Mouse (Mus musculus): Measurements from ENCODE around the gene Nr2e1. TPM values are rescaled to one million over a fixed set of nuclear protein-coding genes. Genes with fewer than 3 reads are reported as not detected.

Gene Nr2e1
- total and polyA plus RNA-seq, 2 experiments from 2014 or later: 6.2 to 10.2 TPM

GRCm38 (mm10) chr10:42614766-42615165, 31.3 kb upstream of the Nr2e1 start:
- H3K9me3 ChIP-seq (ENCODE audit: low read length): no peaks in the 10 kb centered on the region
- ATAC-seq (no peak), DNase-seq (no peak)
- no peaks in the 10 kb centered on the region for H3K36me3 ChIP-seq (ENCODE audit: insufficient read depth)
- WGBS: 42% methylated on average over 9 of the region's 9 CpGs
- H3K4me2 ChIP-seq (ENCODE audit: low read depth): no peak overlapping the region
- H3K4me3 ChIP-seq (ENCODE audit: low read depth, low read length): no peak overlapping the region
- no peak overlapping the region for H3K9ac ChIP-seq
- H3K27me3 ChIP-seq (ENCODE audit: insufficient read depth, low read length): peaks cover 4% of the 10 kb centered on the region
- TF ChIP-seq CTCF (IDR thresholded peaks at IDR 0.05; ENCODE audit: low read depth): no peak
- H3K27ac ChIP-seq (ENCODE audit: low read depth, low read length): no peak overlapping the region
- no peaks in the 10 kb centered on the region for H3K4me1 ChIP-seq (ENCODE audit: insufficient read depth)

- peak; percentile 57 for DNase-seq
Observed at GRCm38 (mm10) chr10:42613639-42614381, 30.4 kb upstream of the Nr2e1 start.

GRCm38 (mm10) chr10:42613075-42613474, 29.6 kb upstream of the Nr2e1 start:
- Histone ChIP-seq H3K4me3 (ENCODE audit: low read depth, low read length) (no peak overlapping the region), H3K27me3 (ENCODE audit: insufficient read depth, low read length) (peaks cover 4% of the 10 kb centered on the region), H3K36me3 (ENCODE audit: insufficient read depth) (no peaks in the 10 kb centered on the region), H3K4me2 (ENCODE audit: low read depth) (peak overlapping the region; percentile 83), H3K9ac (no peak overlapping the region), H3K4me1 (ENCODE audit: insufficient read depth) (no peaks in the 10 kb centered on the region), H3K27ac (ENCODE audit: low read depth, low read length) (no peak overlapping the region), H3K9me3 (ENCODE audit: low read length) (no peaks in the 10 kb centered on the region)
- 11% methylated on average over 12 of the region's 12 CpGs for WGBS
- DNase-seq (peak; percentile 17), ATAC-seq (no peak)
- no peak for TF ChIP-seq CTCF (IDR thresholded peaks at IDR 0.05; ENCODE audit: low read depth)

More at GRCm38 (mm10) chr10:42613639-42614381, 30.4 kb upstream of the Nr2e1 start:
- Histone ChIP-seq H3K4me2 (ENCODE audit: low read depth) (peak overlapping the region; percentile 83), H3K4me3 (ENCODE audit: low read depth, low read length) (peak overlapping the region; percentile 40), H3K9me3 (ENCODE audit: low read length) (no peaks in the 10 kb centered on the region), H3K27me3 (ENCODE audit: insufficient read depth, low read length) (peaks cover 4% of the 10 kb centered on the region), H3K9ac (peak overlapping the region; percentile 47), H3K36me3 (ENCODE audit: insufficient read depth) (no peaks in the 10 kb centered on the region), H3K4me1 (ENCODE audit: insufficient read depth) (no peaks in the 10 kb centered on the region), H3K27ac (ENCODE audit: low read depth, low read length) (no peak overlapping the region)
- WGBS: 1% methylated on average over 35 of the region's 40 CpGs
- 0 out of 2 replicates have a peak, but pooled peaks have one; percentile 4 for TF ChIP-seq CTCF (IDR thresholded peaks at IDR 0.05; ENCODE audit: low read depth)
- peak; percentile 73 for ATAC-seq

GRCm38 (mm10) chr10:42606757-42607156, 23.3 kb upstream of the Nr2e1 start:
- peak; percentile 13 for DNase-seq
- 80% methylated on average over 4 of the region's 4 CpGs for WGBS
- no peak overlapping the region for H3K27ac ChIP-seq (ENCODE audit: low read depth, low read length)
- H3K27me3 ChIP-seq (ENCODE audit: insufficient read depth, low read length): no peaks in the 10 kb centered on the region; the same call in 1 of the 2 replicates
- H3K4me1 ChIP-seq (ENCODE audit: insufficient read depth): no peaks in the 10 kb centered on the region
- H3K4me2 ChIP-seq (ENCODE audit: low read depth): no peak overlapping the region
- no peaks in the 10 kb centered on the region for H3K36me3 ChIP-seq (ENCODE audit: insufficient read depth)
- H3K9ac ChIP-seq: no peak overlapping the region
- TF ChIP-seq CTCF (IDR thresholded peaks at IDR 0.05; ENCODE audit: low read depth): no peak
- peak; percentile 60 for ATAC-seq
- H3K9me3 ChIP-seq (ENCODE audit: low read length): peaks cover 10% of the 10 kb centered on the region; the same call in 1 of the 2 replicates
- H3K4me3 ChIP-seq (ENCODE audit: low read depth, low read length): no peak overlapping the region

- no peaks in the 10 kb centered on the region for H3K36me3 ChIP-seq (ENCODE audit: insufficient read depth)
- DNase-seq (no peak), ATAC-seq (no peak)
- no peak overlapping the region for H3K27ac ChIP-seq (ENCODE audit: low read depth, low read length)
- 75% methylated on average over 2 of the region's 2 CpGs for WGBS
- no peak overlapping the region for H3K4me2 ChIP-seq (ENCODE audit: low read depth)
- peak; percentile 56 for TF ChIP-seq CTCF (IDR thresholded peaks at IDR 0.05; ENCODE audit: low read depth)
- no peaks in the 10 kb centered on the region for H3K4me1 ChIP-seq (ENCODE audit: insufficient read depth)
- H3K9me3 ChIP-seq (ENCODE audit: low read length): peaks cover 10% of the 10 kb centered on the region; the same call in 1 of the 2 replicates
- no peak overlapping the region for H3K4me3 ChIP-seq (ENCODE audit: low read depth, low read length)
- H3K9ac ChIP-seq: no peak overlapping the region
- H3K27me3 ChIP-seq (ENCODE audit: insufficient read depth, low read length): no peaks in the 10 kb centered on the region
Observed at GRCm38 (mm10) chr10:42604874-42605273, 21.4 kb upstream of the Nr2e1 start.

- Histone ChIP-seq H3K4me1 (ENCODE audit: insufficient read depth) (no peaks in the 10 kb centered on the region), H3K4me3 (ENCODE audit: low read depth, low read length) (no peak overlapping the region), H3K27ac (ENCODE audit: low read depth, low read length) (no peak overlapping the region), H3K36me3 (ENCODE audit: insufficient read depth) (no peaks in the 10 kb centered on the region), H3K27me3 (ENCODE audit: insufficient read depth, low read length) (no peaks in the 10 kb centered on the region), H3K4me2 (ENCODE audit: low read depth) (no peak overlapping the region), H3K9ac (no peak overlapping the region), H3K9me3 (ENCODE audit: low read length) (0 out of 2 replicates have a peak, but pooled peaks cover 3% of the 10 kb centered on the region)
- DNase-seq (no peak), ATAC-seq (no peak)
- 42% methylated on average over 10 of the region's 10 CpGs for WGBS
- TF ChIP-seq CTCF (IDR thresholded peaks at IDR 0.05; ENCODE audit: low read depth): peak; percentile 40
Observed at GRCm38 (mm10) chr10:42601556-42601955, 18.1 kb upstream of the Nr2e1 start.

- no peak overlapping the region for H3K4me2 ChIP-seq (ENCODE audit: low read depth)
- H3K36me3 ChIP-seq (ENCODE audit: insufficient read depth): no peaks in the 10 kb centered on the region
- no peak for TF ChIP-seq CTCF (IDR thresholded peaks at IDR 0.05; ENCODE audit: low read depth)
- H3K27ac ChIP-seq (ENCODE audit: low read depth, low read length): no peak overlapping the region
- WGBS: 87% methylated on average over 8 of the region's 8 CpGs
- H3K27me3 ChIP-seq (ENCODE audit: insufficient read depth, low read length): peaks cover 3% of the 10 kb centered on the region; the same call in 1 of the 2 replicates
- H3K4me3 ChIP-seq (ENCODE audit: low read depth, low read length): no peak overlapping the region
- ATAC-seq: no peak
- no peak overlapping the region for H3K9ac ChIP-seq
- no peaks in the 10 kb centered on the region for H3K9me3 ChIP-seq (ENCODE audit: low read length)
- no peaks in the 10 kb centered on the region for H3K4me1 ChIP-seq (ENCODE audit: insufficient read depth)
- no peak for DNase-seq
Observed at GRCm38 (mm10) chr10:42598615-42599014, 15.2 kb upstream of the Nr2e1 start.

All from forebrain, postnatal 0 days (tissue).